Mouse (Mus musculus): Measurements from ENCODE around the gene Wipf2. TPM values are rescaled to one million over a fixed set of nuclear protein-coding genes. Genes with fewer than 3 reads are reported as not detected.

Gene Wipf2
- polyA plus RNA-seq, 1 experiment = 36.5 TPM

DNA sequence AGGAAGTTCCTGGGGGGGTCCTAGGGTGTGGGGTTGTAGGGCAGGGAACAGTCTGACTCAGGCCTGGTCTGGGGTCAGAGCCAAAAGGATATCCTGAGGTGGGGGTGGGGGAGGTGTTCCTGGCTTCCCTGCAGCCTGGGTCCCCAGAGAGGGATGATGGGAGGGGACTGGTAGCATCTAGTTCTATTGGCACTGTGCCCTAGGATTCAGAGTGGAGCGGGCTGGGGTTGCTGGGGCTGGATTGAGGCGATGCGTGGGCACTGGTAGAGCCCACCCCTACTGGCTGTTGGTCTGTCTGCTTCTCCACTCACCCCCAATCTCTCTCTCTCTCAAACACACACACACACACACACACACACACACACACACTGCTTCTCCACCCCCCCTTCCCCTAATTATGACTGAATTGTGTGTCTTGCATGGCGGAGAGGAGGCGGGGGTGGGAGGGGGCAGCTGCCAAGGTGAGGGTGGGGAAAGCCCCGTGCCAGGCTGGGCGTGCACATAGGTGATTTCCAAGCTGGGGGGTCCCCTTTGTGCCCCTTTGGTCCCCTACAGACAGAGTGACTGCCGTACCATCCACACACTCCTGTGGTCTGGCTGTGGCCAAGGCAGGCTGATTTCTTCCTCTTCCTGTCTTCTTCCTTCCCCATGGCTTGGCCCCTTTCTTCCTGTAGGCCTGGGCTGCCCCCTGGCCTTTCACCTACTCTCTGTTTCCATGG lies 79.6 kb downstream of the Wipf2 start:
- H3K9me3 ChIP-seq (replicated peaks; ENCODE audit: control insufficient read depth, insufficient read depth, low read length, poor library complexity, severe bottlenecking) = no peaks in the 10 kb centered on the region
- H3K27ac ChIP-seq (ENCODE audit: insufficient read depth, low read length) = peak overlapping the region; percentile 42
- TF ChIP-seq EP300 (IDR thresholded peaks at IDR 0.05; ENCODE audit: insufficient read depth, low read depth, low read length) (no peak), CTCF (IDR thresholded peaks at IDR 0.05; ENCODE audit: low read depth, low read length) (no peak), POLR2A (IDR thresholded peaks at IDR 0.05; ENCODE audit: insufficient read depth, low read length) (no peak)
- no peaks in the 10 kb centered on the region for H3K27me3 ChIP-seq (ENCODE audit: control insufficient read depth, insufficient read depth, low read length, poor library complexity, severe bottlenecking)
- H3K4me1 ChIP-seq (ENCODE audit: control insufficient read depth, insufficient read depth, low read length) = peaks cover 19% of the 10 kb centered on the region
- 0 out of 2 replicates have a peak overlapping the region, but pooled peaks have one; percentile 69 for H3K9ac ChIP-seq (ENCODE audit: low read depth, poor library complexity, severe bottlenecking)
- H3K36me3 ChIP-seq (ENCODE audit: control insufficient read depth, insufficient read depth, low read length, poor library complexity, severe bottlenecking) = no peaks in the 10 kb centered on the region
- no peak overlapping the region for H3K4me3 ChIP-seq (ENCODE audit: low read depth, low read length)

DNA sequence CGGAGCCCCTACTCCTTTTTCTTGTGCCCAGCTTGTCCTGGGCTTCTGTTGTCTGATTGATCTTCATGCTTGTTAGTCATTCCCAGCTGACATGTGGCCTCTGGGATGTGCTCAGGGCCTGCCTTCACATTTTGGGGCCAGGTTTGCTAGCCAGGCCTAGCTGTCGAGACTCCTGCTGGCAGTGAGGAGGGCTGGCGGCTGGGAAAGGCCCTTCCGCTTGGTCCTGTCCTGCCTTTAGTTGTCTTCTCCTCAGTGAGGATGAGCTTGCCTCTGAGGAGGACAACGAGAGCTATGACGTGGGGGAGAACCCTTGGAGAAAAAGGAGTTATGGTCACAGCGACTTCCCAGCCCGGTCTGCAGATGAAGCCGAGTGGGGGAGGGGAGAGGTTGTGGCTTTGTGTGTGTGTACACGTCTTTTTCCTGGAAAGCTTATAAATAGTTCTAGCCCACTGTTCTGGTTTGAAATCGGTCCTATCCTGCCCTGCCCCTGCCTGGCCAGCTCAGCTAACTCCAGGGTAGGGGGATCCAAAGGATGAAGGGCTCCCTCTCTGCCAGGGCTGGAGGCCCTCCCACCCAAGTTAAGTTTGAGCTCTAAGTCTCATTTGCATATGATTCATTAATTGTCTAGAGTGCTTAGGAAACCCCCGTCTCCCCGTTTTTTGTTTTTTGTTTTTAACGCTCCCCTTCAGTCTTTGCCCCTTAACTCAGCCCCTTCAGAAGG lies 80.5 kb downstream of the Wipf2 start:
- Histone ChIP-seq H3K9me3 (replicated peaks; ENCODE audit: control insufficient read depth, insufficient read depth, low read length, poor library complexity, severe bottlenecking) (no peaks in the 10 kb centered on the region), H3K27me3 (ENCODE audit: control insufficient read depth, insufficient read depth, low read length, poor library complexity, severe bottlenecking) (no peaks in the 10 kb centered on the region), H3K4me3 (ENCODE audit: low read depth, low read length) (no peak overlapping the region), H3K4me1 (ENCODE audit: control insufficient read depth, insufficient read depth, low read length) (peaks cover 16% of the 10 kb centered on the region), H3K27ac (ENCODE audit: insufficient read depth, low read length) (peak overlapping the region; percentile 48), H3K36me3 (ENCODE audit: control insufficient read depth, insufficient read depth, low read length, poor library complexity, severe bottlenecking) (no peaks in the 10 kb centered on the region), H3K9ac (ENCODE audit: low read depth, poor library complexity, severe bottlenecking) (peak overlapping the region; percentile 27)
- no peak for TF ChIP-seq POLR2A (IDR thresholded peaks at IDR 0.05; ENCODE audit: insufficient read depth, low read length)
- no peak for TF ChIP-seq EP300 (IDR thresholded peaks at IDR 0.05; ENCODE audit: insufficient read depth, low read depth, low read length)
- no peak for TF ChIP-seq CTCF (IDR thresholded peaks at IDR 0.05; ENCODE audit: low read depth, low read length)

- no peak for TF ChIP-seq CTCF (IDR thresholded peaks at IDR 0.05; ENCODE audit: low read depth, low read length)
- TF ChIP-seq EP300 (IDR thresholded peaks at IDR 0.05; ENCODE audit: insufficient read depth, low read depth, low read length) = no peak
- no peak for TF ChIP-seq POLR2A (IDR thresholded peaks at IDR 0.05; ENCODE audit: insufficient read depth, low read length)
- H3K4me1 ChIP-seq (ENCODE audit: control insufficient read depth, insufficient read depth, low read length) = peaks cover 8% of the 10 kb centered on the region
These were observed 81.6 kb downstream of the Wipf2 start for GRCm38 (mm10) chr11:98944897-98945604.

DNA sequence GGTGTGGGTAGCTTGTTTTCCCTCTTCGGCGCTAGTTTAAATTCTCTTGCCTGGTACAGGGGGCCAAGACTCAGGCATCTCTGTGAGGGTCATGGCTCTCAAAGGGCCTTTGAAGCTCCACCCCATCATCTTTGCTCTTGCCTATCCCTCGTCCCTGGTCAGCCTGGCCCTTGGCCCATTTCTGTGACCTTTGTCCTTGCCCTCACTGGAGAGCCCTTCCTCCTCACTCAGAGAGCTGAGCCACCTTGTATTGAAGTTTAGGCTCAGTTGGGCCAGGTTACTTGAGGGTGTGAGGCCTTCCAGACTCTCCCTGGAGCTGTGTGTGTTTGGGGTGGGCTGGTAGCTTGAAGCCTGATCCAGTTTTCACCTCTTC lies 82.2 kb downstream of the Wipf2 start:
- no peaks in the 10 kb centered on the region for H3K9me3 ChIP-seq (replicated peaks; ENCODE audit: control insufficient read depth, insufficient read depth, low read length, poor library complexity, severe bottlenecking)
- H3K4me1 ChIP-seq (ENCODE audit: control insufficient read depth, insufficient read depth, low read length) = peaks cover 5% of the 10 kb centered on the region
- no peak overlapping the region for H3K4me3 ChIP-seq (ENCODE audit: low read depth, low read length)
- H3K9ac ChIP-seq (ENCODE audit: low read depth, poor library complexity, severe bottlenecking) = no peak overlapping the region
- 0 out of 2 replicates have a peak, but pooled peaks cover 3% of the 10 kb centered on the region for H3K36me3 ChIP-seq (ENCODE audit: control insufficient read depth, insufficient read depth, low read length, poor library complexity, severe bottlenecking)
- no peaks in the 10 kb centered on the region for H3K27me3 ChIP-seq (ENCODE audit: control insufficient read depth, insufficient read depth, low read length, poor library complexity, severe bottlenecking)
- H3K27ac ChIP-seq (ENCODE audit: insufficient read depth, low read length) = no peak overlapping the region
- no peak for TF ChIP-seq EP300 (IDR thresholded peaks at IDR 0.05; ENCODE audit: insufficient read depth, low read depth, low read length)
- no peak for TF ChIP-seq CTCF (IDR thresholded peaks at IDR 0.05; ENCODE audit: low read depth, low read length)

More at GRCm38 (mm10) chr11:98944897-98945604, 81.6 kb downstream of the Wipf2 start:
- H3K9ac ChIP-seq (ENCODE audit: low read depth, poor library complexity, severe bottlenecking) = peak overlapping the region; percentile 27
- no peaks in the 10 kb centered on the region for H3K36me3 ChIP-seq (ENCODE audit: control insufficient read depth, insufficient read depth, low read length, poor library complexity, severe bottlenecking)
- H3K27ac ChIP-seq (ENCODE audit: insufficient read depth, low read length) = 0 out of 2 replicates have a peak overlapping the region, but pooled peaks have one; percentile 48
- H3K9me3 ChIP-seq (replicated peaks; ENCODE audit: control insufficient read depth, insufficient read depth, low read length, poor library complexity, severe bottlenecking) = no peaks in the 10 kb centered on the region
- no peaks in the 10 kb centered on the region for H3K27me3 ChIP-seq (ENCODE audit: control insufficient read depth, insufficient read depth, low read length, poor library complexity, severe bottlenecking)
- H3K4me3 ChIP-seq (ENCODE audit: low read depth, low read length) = no peak overlapping the region

DNA sequence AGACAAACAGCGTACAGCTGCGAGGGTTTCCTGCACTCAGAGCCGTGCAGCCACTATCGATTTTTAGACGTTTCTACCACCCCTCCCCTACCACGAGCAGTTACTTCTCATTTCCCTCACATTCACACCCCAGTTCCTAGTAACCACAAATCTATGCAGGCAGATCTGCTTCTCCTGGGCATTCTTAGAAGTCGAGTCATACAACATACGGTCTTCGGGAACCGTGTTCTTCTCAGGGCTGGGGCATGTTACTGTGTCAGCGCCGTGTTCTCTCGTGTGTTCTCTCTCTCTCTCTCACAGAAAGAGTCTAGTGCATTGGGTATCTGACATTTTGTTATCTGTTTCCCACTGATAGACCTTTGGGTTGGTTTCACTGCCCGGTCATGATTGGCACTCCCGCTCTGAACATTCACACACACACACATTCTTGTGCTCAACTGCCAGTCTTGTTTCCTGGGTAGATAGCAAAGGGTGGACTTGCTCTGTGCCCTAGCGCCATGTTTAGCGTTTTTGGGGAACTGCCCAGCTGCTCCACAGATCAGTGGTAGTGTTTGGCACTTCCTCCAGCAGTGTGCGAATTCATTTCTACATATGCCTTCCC lies 84.6 kb downstream of the Wipf2 start:
- Histone ChIP-seq H3K4me3 (ENCODE audit: low read depth, low read length) (no peak overlapping the region), H3K4me1 (ENCODE audit: control insufficient read depth, insufficient read depth, low read length) (peaks cover 5% of the 10 kb centered on the region), H3K36me3 (ENCODE audit: control insufficient read depth, insufficient read depth, low read length, poor library complexity, severe bottlenecking) (0 out of 2 replicates have a peak, but pooled peaks cover 3% of the 10 kb centered on the region)

More for the DNA sequence above, 84.6 kb downstream of the Wipf2 start:
- no peaks in the 10 kb centered on the region for H3K9me3 ChIP-seq (replicated peaks; ENCODE audit: control insufficient read depth, insufficient read depth, low read length, poor library complexity, severe bottlenecking)
- TF ChIP-seq EP300 (IDR thresholded peaks at IDR 0.05; ENCODE audit: insufficient read depth, low read depth, low read length) (no peak), POLR2A (IDR thresholded peaks at IDR 0.05; ENCODE audit: insufficient read depth, low read length) (no peak), CTCF (IDR thresholded peaks at IDR 0.05; ENCODE audit: low read depth, low read length) (no peak)
- H3K27ac ChIP-seq (ENCODE audit: insufficient read depth, low read length) = no peak overlapping the region
- no peak overlapping the region for H3K9ac ChIP-seq (ENCODE audit: low read depth, poor library complexity, severe bottlenecking)
- H3K27me3 ChIP-seq (ENCODE audit: control insufficient read depth, insufficient read depth, low read length, poor library complexity, severe bottlenecking) = no peaks in the 10 kb centered on the region
